Mouse (Mus musculus): ENCODE data around the gene Nexmif. TPM values are rescaled to one million over a fixed set of nuclear protein-coding genes. Genes with fewer than 3 reads are reported as not detected.
A peak's percentile ranks its signal among the peaks of the same experiment; 100 is the strongest.

Nexmif gene
- 2.0 and 2.1 TPM in 2 replicates for polyA plus RNA-seq (2012; rRNA removed)

- no peaks in the 10 kb centered on the region for H3K4me1 ChIP-seq (ENCODE audit: control insufficient read depth, insufficient read depth, low read length)
- H3K27ac ChIP-seq (ENCODE audit: insufficient read depth, low read length): peak within 1 kb of the TSS; percentile 45
- H3K27me3 ChIP-seq (ENCODE audit: control insufficient read depth, insufficient read depth, low read length): no peaks in the 10 kb centered on the region
- H3K4me3 ChIP-seq (replicated peaks; ENCODE audit: insufficient read depth, low read depth, low read length): peak within 1 kb of the TSS; percentile 80
- TF ChIP-seq POLR2A (IDR thresholded peaks at IDR 0.05; ENCODE audit: borderline replicate concordance, insufficient read depth, low read length): no peak
- TF ChIP-seq CTCF (IDR thresholded peaks at IDR 0.05; ENCODE audit: borderline replicate concordance, insufficient read depth, low read depth, low read length): no peak
- peak; percentile 33 to 69 for DNase-seq
- 12% methylated on average over 40 of the region's 70 CpGs for WGBS
Observed at GRCm38 (mm10) chrX:104200736-104201591, at the start of gene Nexmif. Gene Nexmif (minus strand): TSS chrX:104201185.

GRCm38 (mm10) chrX:104208701-104209100, 7.7 kb upstream of the Nexmif start:
- H3K4me1 ChIP-seq (ENCODE audit: control insufficient read depth, insufficient read depth, low read length): no peaks in the 10 kb centered on the region
- 85% methylated on average over 2 of the region's 2 CpGs for whole genome bisulfite sequencing
- no peak overlapping the region for H3K27ac ChIP-seq (ENCODE audit: insufficient read depth, low read length)
- no peak for DNase-seq
- TF ChIP-seq CTCF (IDR thresholded peaks at IDR 0.05; ENCODE audit: borderline replicate concordance, insufficient read depth, low read depth, low read length): no peak
- no peak for TF ChIP-seq POLR2A (IDR thresholded peaks at IDR 0.05; ENCODE audit: borderline replicate concordance, insufficient read depth, low read length)
- H3K4me3 ChIP-seq (replicated peaks; ENCODE audit: insufficient read depth, low read depth, low read length): no peak overlapping the region
- H3K27me3 ChIP-seq (ENCODE audit: control insufficient read depth, insufficient read depth, low read length): no peaks in the 10 kb centered on the region

DNA sequence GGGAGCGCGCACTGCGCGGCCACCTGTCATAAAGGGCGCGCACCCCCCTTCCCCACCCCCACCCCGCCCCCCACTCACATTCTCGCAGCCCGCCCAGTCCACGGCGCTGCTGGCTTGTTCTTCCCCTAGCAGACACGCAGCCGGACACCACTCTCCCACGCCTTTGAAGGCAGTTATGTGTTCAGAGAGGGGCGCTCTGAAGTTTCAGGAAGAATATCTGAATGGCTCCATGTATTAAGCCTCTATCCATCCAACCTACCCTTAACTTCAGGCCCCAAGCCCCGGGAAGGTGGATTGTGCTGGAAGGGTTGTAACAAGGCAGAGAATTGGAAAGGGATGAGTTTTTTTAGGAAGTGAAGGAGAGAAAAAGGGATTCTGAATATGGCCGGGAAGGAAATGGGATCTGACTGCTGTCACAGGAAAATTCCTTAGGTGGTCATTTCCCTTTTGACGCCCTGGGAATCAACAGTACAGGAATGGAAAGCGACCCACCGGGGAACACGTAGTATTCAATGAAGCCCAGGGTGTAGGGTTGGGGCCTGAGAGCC, 681 bp upstream of the Nexmif start:
- Histone ChIP-seq H3K4me3 (replicated peaks; ENCODE audit: insufficient read depth, low read depth, low read length) (peak overlapping the region; percentile 80), H3K27ac (ENCODE audit: insufficient read depth, low read length) (no peak overlapping the region), H3K27me3 (ENCODE audit: control insufficient read depth, insufficient read depth, low read length) (no peaks in the 10 kb centered on the region), H3K4me1 (ENCODE audit: control insufficient read depth, insufficient read depth, low read length) (no peaks in the 10 kb centered on the region)
- 15% methylated on average over 11 of the region's 21 CpGs for WGBS
- no peak for TF ChIP-seq POLR2A (IDR thresholded peaks at IDR 0.05; ENCODE audit: borderline replicate concordance, insufficient read depth, low read length)
- no peak for TF ChIP-seq CTCF (IDR thresholded peaks at IDR 0.05; ENCODE audit: borderline replicate concordance, insufficient read depth, low read depth, low read length)
- DNase-seq: no peak

GRCm38 (mm10) chrX:104200388-104200735, 623 bp downstream of the Nexmif start:
- 18% methylated on average over 19 of the region's 37 CpGs for WGBS
- peak overlapping the region; percentile 45 for H3K27ac ChIP-seq (ENCODE audit: insufficient read depth, low read length)
- H3K4me1 ChIP-seq (ENCODE audit: control insufficient read depth, insufficient read depth, low read length): no peaks in the 10 kb centered on the region
- H3K27me3 ChIP-seq (ENCODE audit: control insufficient read depth, insufficient read depth, low read length): no peaks in the 10 kb centered on the region
- TF ChIP-seq POLR2A (IDR thresholded peaks at IDR 0.05; ENCODE audit: borderline replicate concordance, insufficient read depth, low read length) (no peak), CTCF (IDR thresholded peaks at IDR 0.05; ENCODE audit: borderline replicate concordance, insufficient read depth, low read depth, low read length) (no peak)
- H3K4me3 ChIP-seq (replicated peaks; ENCODE audit: insufficient read depth, low read depth, low read length): peak overlapping the region; percentile 80
- DNase-seq: peak in 1 of 2 experiments; percentile 60

DNA sequence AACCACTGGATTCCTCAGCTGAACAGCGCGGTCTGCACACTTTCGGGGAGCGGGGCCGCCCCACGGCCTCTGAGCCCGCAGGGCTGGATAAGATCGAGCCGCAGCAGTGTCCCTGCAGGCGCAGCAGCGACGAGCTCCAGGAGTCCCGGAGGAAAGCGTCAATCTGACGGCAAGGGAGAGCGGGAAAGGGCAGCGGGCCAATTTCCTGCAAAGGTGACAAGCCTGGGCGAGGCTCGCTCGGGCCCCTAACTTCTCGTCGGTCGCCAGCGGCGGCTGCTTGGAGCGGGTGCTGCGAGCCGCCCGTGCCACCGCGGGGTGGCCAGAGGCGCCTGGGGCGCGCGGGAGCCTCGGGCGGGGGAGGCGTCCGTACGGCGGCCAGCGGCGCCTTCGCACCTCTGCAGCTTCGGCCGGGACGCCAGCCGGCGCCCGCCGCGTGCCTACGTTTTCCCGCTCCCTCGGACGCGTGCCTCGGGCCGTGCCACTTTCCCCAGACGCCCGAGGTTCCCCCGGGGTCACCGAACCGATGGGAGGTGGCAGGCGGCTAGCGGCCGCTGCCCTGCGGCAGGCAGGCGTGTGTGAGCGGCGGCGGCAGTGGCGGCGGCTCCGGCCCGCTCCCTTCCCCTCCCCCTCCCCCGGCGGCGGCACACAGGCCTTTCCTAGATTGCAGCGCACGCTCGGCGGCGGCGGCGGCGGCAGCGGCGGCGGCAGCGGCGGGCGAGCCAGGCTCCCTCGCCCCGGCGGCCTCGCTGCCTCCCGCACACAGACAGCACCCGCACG, 1.2 kb downstream of the Nexmif start:
- Histone ChIP-seq H3K27ac (ENCODE audit: insufficient read depth, low read length) (peak overlapping the region; percentile 45), H3K4me3 (replicated peaks; ENCODE audit: insufficient read depth, low read depth, low read length) (peak overlapping the region; percentile 80), H3K27me3 (ENCODE audit: control insufficient read depth, insufficient read depth, low read length) (no peaks in the 10 kb centered on the region), H3K4me1 (ENCODE audit: control insufficient read depth, insufficient read depth, low read length) (no peaks in the 10 kb centered on the region)
- TF ChIP-seq POLR2A (IDR thresholded peaks at IDR 0.05; ENCODE audit: borderline replicate concordance, insufficient read depth, low read length): no peak
- TF ChIP-seq CTCF (IDR thresholded peaks at IDR 0.05; ENCODE audit: borderline replicate concordance, insufficient read depth, low read depth, low read length): no peak
- peak; percentile 54 to 68 for DNase-seq
- 14% methylated on average over 46 of the region's 100 CpGs for WGBS

DNA sequence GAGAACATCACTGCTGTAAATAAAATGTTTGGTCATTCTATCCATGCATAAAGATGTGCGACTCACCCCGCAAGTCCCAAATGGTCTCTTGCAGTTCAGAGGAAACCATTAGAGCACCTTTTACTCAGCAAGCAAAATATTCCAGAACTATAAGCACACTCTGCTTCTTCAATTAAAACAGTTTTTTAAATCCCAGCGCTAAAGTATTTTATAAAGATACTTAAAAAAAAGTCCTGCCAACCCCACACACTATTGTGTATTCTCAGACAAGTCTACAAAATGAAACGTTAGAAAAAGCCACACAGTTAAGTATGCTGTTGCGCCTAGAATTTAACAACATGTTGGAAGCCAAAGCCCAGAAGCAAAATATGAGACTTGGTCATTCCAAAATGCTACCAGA, 1.9 kb downstream of the Nexmif start:
- no peak overlapping the region for H3K27ac ChIP-seq (ENCODE audit: insufficient read depth, low read length)
- no peak for DNase-seq
- H3K27me3 ChIP-seq (ENCODE audit: control insufficient read depth, insufficient read depth, low read length): no peaks in the 10 kb centered on the region
- H3K4me3 ChIP-seq (replicated peaks; ENCODE audit: insufficient read depth, low read depth, low read length): peak overlapping the region; percentile 80
- H3K4me1 ChIP-seq (ENCODE audit: control insufficient read depth, insufficient read depth, low read length): no peaks in the 10 kb centered on the region
- WGBS: 64% methylated on average over 5 of the region's 5 CpGs
- TF ChIP-seq CTCF (IDR thresholded peaks at IDR 0.05; ENCODE audit: borderline replicate concordance, insufficient read depth, low read depth, low read length) (no peak), POLR2A (IDR thresholded peaks at IDR 0.05; ENCODE audit: borderline replicate concordance, insufficient read depth, low read length) (no peak)

DNA sequence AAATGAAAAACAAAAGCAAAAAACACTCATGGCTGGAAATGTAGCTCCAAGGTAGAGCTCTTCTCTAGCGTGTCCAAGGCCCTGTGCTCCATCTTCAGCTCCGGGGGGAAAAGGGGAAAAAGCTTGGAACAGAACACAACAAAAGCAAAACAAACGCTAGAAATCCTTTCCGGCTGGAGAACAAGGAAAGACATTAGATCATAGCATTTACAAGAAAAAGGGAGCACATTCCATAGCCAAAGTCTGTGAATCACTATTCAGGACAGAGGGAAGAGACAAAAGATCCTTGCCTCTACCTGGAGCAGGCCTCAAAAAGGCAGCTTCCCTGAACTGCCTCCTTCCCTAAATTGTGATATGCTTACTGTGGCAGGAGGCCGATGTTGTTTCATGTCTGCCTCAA, 4.4 kb downstream of the Nexmif start:
- no peak for DNase-seq
- no peaks in the 10 kb centered on the region for H3K4me1 ChIP-seq (ENCODE audit: control insufficient read depth, insufficient read depth, low read length)
- H3K4me3 ChIP-seq (replicated peaks; ENCODE audit: insufficient read depth, low read depth, low read length): no peak overlapping the region
- H3K27me3 ChIP-seq (ENCODE audit: control insufficient read depth, insufficient read depth, low read length): no peaks in the 10 kb centered on the region
- no peak overlapping the region for H3K27ac ChIP-seq (ENCODE audit: insufficient read depth, low read length)
- WGBS: 84% methylated on average over 5 of the region's 5 CpGs
- TF ChIP-seq POLR2A (IDR thresholded peaks at IDR 0.05; ENCODE audit: borderline replicate concordance, insufficient read depth, low read length): no peak
- TF ChIP-seq CTCF (IDR thresholded peaks at IDR 0.05; ENCODE audit: borderline replicate concordance, insufficient read depth, low read depth, low read length): no peak

Measured in cerebellum, adult 2 months (tissue).